Mouse (Mus musculus) spleen, adult 2 months (tissue): Measurements from ENCODE around the gene Crtc1.

Experiments used
- CTCF ChIP-seq: fragments of 200-500 bp; IDR thresholded peaks from 2 replicates; pipeline ENCODE4 v1.5.1; 2011; ENCODE audit warnings: mild to moderate bottlenecking, inconsistent platforms; ENCODE audit not compliant: insufficient read depth, insufficient read length, insufficient replicate concordance; ENCODE audit errors: extremely low read depth
- POLR2A ChIP-seq: fragments of 200-500 bp; IDR thresholded peaks from 2 replicates; pipeline ENCODE4 v1.6.1; 2011; ENCODE audit warnings: low read depth, low read length, inconsistent platforms

DNA sequence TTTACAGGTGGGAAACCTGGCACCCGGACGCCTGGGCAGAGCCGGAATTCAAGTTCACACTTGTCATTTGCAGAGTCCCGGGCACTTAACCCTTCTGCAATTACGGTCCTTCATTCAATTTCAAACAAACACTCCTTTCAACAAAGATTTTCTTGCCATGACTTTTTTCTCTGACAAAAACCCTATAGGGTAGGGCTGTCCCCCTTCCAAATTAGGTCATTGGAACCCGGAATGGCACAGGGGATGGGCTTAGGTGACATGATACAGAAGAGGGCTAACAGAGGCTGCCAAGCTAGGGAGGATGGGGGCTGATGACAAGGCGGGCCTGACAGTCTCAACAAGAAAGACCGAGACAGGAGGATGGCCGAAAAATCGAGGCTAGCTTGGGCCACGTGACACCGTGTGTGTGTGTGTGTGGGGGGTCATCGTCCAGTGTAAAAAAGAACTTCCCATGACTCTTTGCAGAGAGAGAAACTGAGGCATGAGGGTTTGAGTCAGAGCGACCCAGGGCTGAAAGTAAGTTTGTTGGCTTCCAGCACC, 49.6 kb upstream of the Crtc1 start:
- TF ChIP-seq CTCF (no peak), POLR2A (no peak)
